Mouse (Mus musculus): Measurements from ENCODE around the gene Stra6. TPM values are rescaled to one million over a fixed set of nuclear protein-coding genes. Genes with fewer than 3 reads are reported as not detected.
A peak's percentile ranks its signal among the peaks of the same experiment; 100 is the strongest.

The Stra6 gene
- total and polyA plus RNA-seq, 3 experiments, result 0.08 to 0.09 (median 0.08) TPM

DNA sequence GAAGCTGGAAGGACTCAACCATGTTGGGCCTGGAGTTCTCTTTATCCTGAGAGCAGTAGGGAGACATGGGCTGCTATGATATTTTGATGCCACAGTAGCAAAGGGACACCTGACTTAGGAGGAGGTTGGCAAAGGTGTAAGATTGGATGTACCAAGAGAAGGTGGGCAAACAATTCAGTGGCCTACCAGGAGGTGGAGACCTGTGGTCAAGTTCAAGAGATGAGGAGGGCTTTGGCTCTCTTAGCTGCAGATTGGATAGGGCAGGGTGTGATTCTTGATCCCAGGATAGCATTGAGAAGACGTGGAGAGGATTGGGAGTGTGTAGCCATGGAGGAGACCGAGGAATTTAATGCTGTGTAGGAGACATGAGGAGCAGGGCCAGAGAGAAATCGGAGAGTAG is 30.2 kb downstream of the Stra6 start:
- no peaks in the 10 kb centered on the region for H3K79me2 ChIP-seq (replicated peaks; ENCODE audit: control insufficient read depth, extremely low read depth, insufficient read depth, poor library complexity, severe bottlenecking)
- in situ Hi-C loops (cut with MboI; ENCODE audit: low pct_ligation_motif_present, low pct_unique_long_range_greater_than_20kb, low sequenced_read_pairs) (no loop called here), dilution Hi-C loops (cut with MboI; ENCODE audit: extremely low pct_ligation_motif_present, extremely low pct_unique_long_range_greater_than_20kb, low sequenced_read_pairs) (no loop called here)
- H3K9ac ChIP-seq (ENCODE audit: insufficient read depth, low read depth), result no peak overlapping the region
- peaks cover 0 to 28% of the 10 kb centered on the region in 2 experiments; a peak in 2 of 4 replicates for H3K4me1 ChIP-seq (ENCODE audit: control insufficient read depth in 1 of 2, insufficient read depth in 2 of 2)
- DNase-seq (ENCODE audit: extremely low read depth), result no peak
- H3K9me3 ChIP-seq (replicated peaks; ENCODE audit: low read length), result no peaks in the 10 kb centered on the region
- TF ChIP-seq IRF4 (IDR thresholded peaks at IDR 0.05; ENCODE audit: low read depth, low read length), result no peak
- TF ChIP-seq CTCF (conservative IDR thresholded peaks at IDR 0.05 in 1 of 2, IDR thresholded peaks at IDR 0.05 in 1 of 2; ENCODE audit: low read depth in 2 of 2, low read length in 2 of 2), result peak in 1 of 2 experiments; percentile 49; a peak in 2 of 4 replicates
- TF ChIP-seq MAFK (IDR thresholded peaks at IDR 0.05; ENCODE audit: insufficient replicate concordance, low read length), result no peak
- TF ChIP-seq HCFC1 (IDR thresholded peaks at IDR 0.05; ENCODE audit: low read depth, low read length), result no peak
- TF ChIP-seq MEF2A (IDR thresholded peaks at IDR 0.05; ENCODE audit: borderline replicate concordance, low read depth, low read length), result no peak
- no peak for TF ChIP-seq SIN3A (IDR thresholded peaks at IDR 0.05; ENCODE audit: low read length)
- peak; percentile 47 for TF ChIP-seq SMC3 (IDR thresholded peaks at IDR 0.05; ENCODE audit: low read depth, low read length)
- TF ChIP-seq RAD21 (IDR thresholded peaks at IDR 0.05; ENCODE audit: low read depth, low read length), result peak; percentile 38
- H3K27me3 ChIP-seq (replicated peaks), result peaks cover 5% of the 10 kb centered on the region
- no peak overlapping the region for H3K27ac ChIP-seq (ENCODE audit: insufficient read depth, low read depth)
- H3K4me3 ChIP-seq (replicated peaks in 1 of 3; ENCODE audit: low read depth in 2 of 3, low read length in 2 of 3, poor library complexity in 1 of 3), result no peak overlapping the region
- H3K36me3 ChIP-seq (replicated peaks in 1 of 2; ENCODE audit: control insufficient read depth in 1 of 2, insufficient read depth in 1 of 2, low read length in 1 of 2), result no peaks in the 10 kb centered on the region
- H3K4me2 ChIP-seq (ENCODE audit: insufficient read depth, low read depth, poor library complexity, severe bottlenecking), result no peak overlapping the region

- Histone ChIP-seq H3K36me3 (replicated peaks in 1 of 2; ENCODE audit: control insufficient read depth in 1 of 2, insufficient read depth in 1 of 2, low read length in 1 of 2) (no peaks in the 10 kb centered on the region), H3K27me3 (replicated peaks) (no peaks in the 10 kb centered on the region), H3K4me1 (ENCODE audit: control insufficient read depth in 1 of 2, insufficient read depth in 2 of 2) (peaks cover 14 to 49% of the 10 kb centered on the region in 2 experiments), H3K79me2 (replicated peaks; ENCODE audit: control insufficient read depth, extremely low read depth, insufficient read depth, poor library complexity, severe bottlenecking) (no peaks in the 10 kb centered on the region), H3K9ac (ENCODE audit: insufficient read depth, low read depth) (no peak overlapping the region), H3K9me3 (replicated peaks; ENCODE audit: low read length) (no peaks in the 10 kb centered on the region), H3K4me3 (replicated peaks in 1 of 3; ENCODE audit: low read depth in 2 of 3, low read length in 2 of 3, poor library complexity in 1 of 3) (no peak overlapping the region), H3K27ac (ENCODE audit: insufficient read depth, low read depth) (no peak overlapping the region), H3K4me2 (ENCODE audit: insufficient read depth, low read depth, poor library complexity, severe bottlenecking) (no peak overlapping the region)
- DNase-seq (ENCODE audit: extremely low read depth), result no peak
- dilution Hi-C loops (cut with MboI; ENCODE audit: extremely low pct_ligation_motif_present, extremely low pct_unique_long_range_greater_than_20kb, low sequenced_read_pairs) (no loop called here), in situ Hi-C loops (cut with MboI; ENCODE audit: low pct_ligation_motif_present, low pct_unique_long_range_greater_than_20kb, low sequenced_read_pairs) (no loop called here)
- no peak for TF ChIP-seq ZNF384 (IDR thresholded peaks at IDR 0.05; ENCODE audit: low read depth, low read length)
Measured at GRCm38 (mm10) chr9:58095977-58096376, 32.4 kb downstream of the Stra6 start.

DNA sequence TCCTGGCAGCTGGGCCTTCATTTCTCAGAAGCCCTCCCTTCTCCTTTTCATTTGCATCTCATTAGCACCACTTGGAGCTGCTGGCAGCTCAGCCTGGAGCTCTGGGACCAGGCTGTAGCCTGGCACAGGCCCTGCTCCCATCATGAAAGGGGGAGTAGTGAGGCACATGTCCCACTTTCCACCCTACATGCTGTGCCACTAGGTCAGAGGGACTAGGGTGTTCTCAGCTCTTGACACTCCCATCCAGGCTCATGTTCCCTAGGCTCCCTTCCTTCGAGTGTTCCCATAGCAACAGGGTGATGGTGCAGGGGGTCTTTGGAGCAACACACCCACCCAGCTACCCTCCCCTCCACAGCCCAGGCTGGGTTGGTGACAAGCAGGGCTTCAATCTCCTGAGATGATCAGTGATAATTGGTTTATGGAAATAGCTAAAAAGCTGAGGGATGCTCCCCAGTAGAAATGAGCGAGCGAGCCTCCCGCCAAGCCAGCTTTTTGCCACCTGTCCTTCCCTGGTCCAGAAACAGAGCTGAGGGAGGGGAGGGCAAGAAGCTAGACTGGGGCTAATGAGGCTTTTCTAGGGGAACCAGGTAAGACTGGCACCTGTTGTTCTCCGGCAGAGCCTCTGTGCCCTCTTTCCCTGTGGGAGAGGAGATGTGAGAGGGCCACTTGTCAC is 33.2 kb downstream of the Stra6 start:
- H3K4me1 ChIP-seq (ENCODE audit: control insufficient read depth in 1 of 2, insufficient read depth in 2 of 2), result peaks cover 14 to 50% of the 10 kb centered on the region in 2 experiments
- DNase-seq (ENCODE audit: extremely low read depth), result no peak
- H3K79me2 ChIP-seq (replicated peaks; ENCODE audit: control insufficient read depth, extremely low read depth, insufficient read depth, poor library complexity, severe bottlenecking), result no peaks in the 10 kb centered on the region
- no peaks in the 10 kb centered on the region for H3K27me3 ChIP-seq (replicated peaks)
- no peaks in the 10 kb centered on the region for H3K36me3 ChIP-seq (replicated peaks in 1 of 2; ENCODE audit: control insufficient read depth in 1 of 2, insufficient read depth in 1 of 2, low read length in 1 of 2)
- H3K4me3 ChIP-seq (replicated peaks in 1 of 3; ENCODE audit: low read depth in 2 of 3, low read length in 2 of 3, poor library complexity in 1 of 3), result no peak overlapping the region
- in situ Hi-C loops (cut with MboI; ENCODE audit: low pct_ligation_motif_present, low pct_unique_long_range_greater_than_20kb, low sequenced_read_pairs) (no loop called here), dilution Hi-C loops (cut with MboI; ENCODE audit: extremely low pct_ligation_motif_present, extremely low pct_unique_long_range_greater_than_20kb, low sequenced_read_pairs) (no loop called here)
- H3K9ac ChIP-seq (ENCODE audit: insufficient read depth, low read depth), result no peak overlapping the region
- no peak for TF ChIP-seq RAD21 (IDR thresholded peaks at IDR 0.05; ENCODE audit: low read depth, low read length)
- no peak for TF ChIP-seq HCFC1 (IDR thresholded peaks at IDR 0.05; ENCODE audit: low read depth, low read length)
- no peak for TF ChIP-seq BHLHE40 (IDR thresholded peaks at IDR 0.05; ENCODE audit: low read depth, low read length)
- no peak for TF ChIP-seq KAT2A (IDR thresholded peaks at IDR 0.05; ENCODE audit: insufficient replicate concordance, low read length)
- TF ChIP-seq MXI1 (IDR thresholded peaks at IDR 0.05; ENCODE audit: low read depth, low read length), result no peak
- no peak for TF ChIP-seq POLR2A (IDR thresholded peaks at IDR 0.05; ENCODE audit: low read depth, low read length)
- TF ChIP-seq CHD2 (IDR thresholded peaks at IDR 0.05; ENCODE audit: low read length), result no peak
- TF ChIP-seq MYC (IDR thresholded peaks at IDR 0.05; ENCODE audit: low read depth, low read length), result no peak
- no peak for TF ChIP-seq SIN3A (IDR thresholded peaks at IDR 0.05; ENCODE audit: low read length)
- no peak overlapping the region for H3K27ac ChIP-seq (ENCODE audit: insufficient read depth, low read depth)
- H3K4me2 ChIP-seq (ENCODE audit: insufficient read depth, low read depth, poor library complexity, severe bottlenecking), result no peak overlapping the region
- H3K9me3 ChIP-seq (replicated peaks; ENCODE audit: low read length), result no peaks in the 10 kb centered on the region

Measured in CH12.LX (cell line).